Mouse (Mus musculus) lung, postnatal 25 days (tissue): ENCODE data around the gene Sdf4.

ENCODE experiments used
- DNase-seq: peaks from one replicate; pipeline ENCODE4 v3.0.0; 2022; ENCODE audit warnings: low spot score

Sdf4 gene

GRCm38 (mm10) chr4:156055173-156055572 lies 62.5 kb downstream of the Sdf4 start:
- no peak for DNase-seq

GRCm38 (mm10) chr4:156057702-156058101 lies 65.0 kb downstream of the Sdf4 start:
- DNase-seq = no peak

- DNase-seq = no peak
Measured at GRCm38 (mm10) chr4:156058826-156059225, 66.2 kb downstream of the Sdf4 start.

- peak; percentile 80 for DNase-seq
Measured at GRCm38 (mm10) chr4:156059261-156059660, 66.6 kb downstream of the Sdf4 start, which contains the start of gene Ttll10. Gene Ttll10, minus strand, starts transcription at chr4:156059414.

GRCm38 (mm10) chr4:156059713-156060112 lies 67.0 kb downstream of the Sdf4 start:
- peak; percentile 93 for DNase-seq
